Mouse (Mus musculus) C2C12 (cell line): ENCODE results near the gene Abcd3. TPM values are rescaled to one million over a fixed set of nuclear protein-coding genes. Genes with fewer than 3 reads are reported as not detected.

ENCODE experiments used
- H3K27me3 ChIP-seq: one replicate; pipeline ENCODE4 v1.6.1; 2011; ENCODE audit not compliant: control insufficient read depth, insufficient read depth, insufficient read length
- H3K36me3 ChIP-seq: one replicate; pipeline ENCODE4 v1.6.1; 2011; ENCODE audit not compliant: control insufficient read depth, insufficient read depth
- H3K4me3 ChIP-seq: one replicate; pipeline ENCODE4 v1.5.1; 2011; ENCODE audit warnings: mild to moderate bottlenecking, control low read depth; ENCODE audit not compliant: poor library complexity, insufficient read depth, severe bottlenecking
- H3K79me2 ChIP-seq: one replicate; pipeline ENCODE4 v1.6.1; 2011; ENCODE audit not compliant: control insufficient read depth, insufficient read depth
- H3K79me3 ChIP-seq: one replicate; pipeline ENCODE4 v1.6.1; 2011; ENCODE audit warnings: low read depth, control low read depth
- H3ac ChIP-seq: one replicate; pipeline ENCODE3; 2011; ENCODE audit warnings: low read depth; ENCODE audit not compliant: control insufficient read depth, insufficient read length
- CEBPB ChIP-seq: IDR thresholded peaks from one replicate; pipeline ENCODE4 v1.6.1; 2011; ENCODE audit warnings: low read depth, mild to moderate bottlenecking, control low read depth, moderate library complexity
- CTCF ChIP-seq: IDR thresholded peaks from one replicate; pipeline ENCODE4 v1.5.1; 2011; ENCODE audit not compliant: control insufficient read depth, insufficient read depth, insufficient read length
- FOSL1 ChIP-seq: IDR thresholded peaks from one replicate; pipeline ENCODE4 v1.8.0; 2011; ENCODE audit warnings: mild to moderate bottlenecking, low read length; ENCODE audit not compliant: poor library complexity, insufficient read depth, severe bottlenecking
- MAX ChIP-seq: IDR thresholded peaks from one replicate; pipeline ENCODE4 v1.6.1; 2011; ENCODE audit warnings: mild to moderate bottlenecking, control low read depth
- MYOD1 ChIP-seq: IDR thresholded peaks from one replicate; pipeline ENCODE4 v1.6.1; 2011; ENCODE audit warnings: low read depth; ENCODE audit not compliant: control insufficient read depth, insufficient read length
- MYOG ChIP-seq: IDR thresholded peaks from one replicate; pipeline ENCODE4 v1.6.1; 2011; ENCODE audit not compliant: control insufficient read depth, insufficient read length; ENCODE audit errors: extremely low read depth
- USF1 ChIP-seq: IDR thresholded peaks from one replicate; pipeline ENCODE4 v1.6.1; 2011; ENCODE audit warnings: low read depth, mild to moderate bottlenecking, control low read depth, moderate library complexity
- polyA plus RNA-seq: library from polyadenylated mRNA; unstranded; fragments of >200 nt; fragmentation: generic; extraction: Trizol; gene quantifications from one replicate; pipeline ENCODE4 v1.2.1, GENCODE M21; 2012; ENCODE audit warnings: missing spikeins

The Abcd3 gene
- polyA plus RNA-seq, 1 experiment = 12.1 TPM

DNA sequence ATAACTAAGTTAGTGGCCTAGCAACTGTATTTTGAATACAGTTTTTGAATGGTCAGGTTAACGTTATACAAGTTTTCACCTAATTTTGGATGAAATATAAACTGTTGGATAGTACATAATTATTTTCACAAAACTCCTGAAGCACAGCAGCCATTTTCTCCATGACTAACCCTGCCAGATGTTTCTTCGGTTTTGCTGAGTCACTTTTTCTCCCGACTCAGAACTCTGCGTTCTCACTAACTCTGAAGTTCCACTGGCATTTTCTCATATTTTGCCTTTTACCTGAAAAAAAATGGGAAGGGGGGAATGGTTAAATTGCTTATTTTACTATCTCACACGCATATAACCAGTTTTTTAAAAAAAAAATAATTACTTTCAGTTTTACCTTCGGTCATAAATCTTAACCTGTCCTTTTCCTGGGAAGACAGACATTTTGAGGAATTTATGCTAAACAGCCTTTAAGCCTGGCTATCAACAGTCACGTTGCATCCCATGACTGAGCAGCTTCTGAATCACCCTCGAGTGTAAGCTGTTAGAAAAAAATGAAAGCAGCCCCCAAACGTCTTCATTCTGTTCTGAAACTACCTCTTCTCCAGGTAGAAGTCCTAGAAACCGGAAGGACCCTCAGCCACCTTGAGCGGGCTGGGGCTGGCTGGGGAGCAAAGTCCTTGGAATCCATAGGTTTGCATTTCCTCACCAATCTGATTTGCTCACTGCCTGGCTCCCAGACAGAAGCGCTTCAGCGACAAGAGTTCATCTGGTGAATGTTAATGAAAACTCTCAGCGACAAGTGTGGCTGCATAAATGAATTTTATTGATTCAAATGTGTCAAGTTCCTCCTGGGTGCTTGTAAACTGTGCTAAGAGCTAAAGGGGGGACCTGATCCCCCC, 94.1 kb downstream of the Abcd3 start:
- H3ac ChIP-seq = peak overlapping the region; percentile 12
- no peak for TF ChIP-seq MAX
- TF ChIP-seq MYOD1 = peak; percentile 12
- H3K79me3 ChIP-seq = peaks cover 21% of the 10 kb centered on the region
- H3K36me3 ChIP-seq = peaks cover 18% of the 10 kb centered on the region
- no peaks in the 10 kb centered on the region for H3K27me3 ChIP-seq
- H3K79me2 ChIP-seq = peaks cover 38% of the 10 kb centered on the region
- no peak overlapping the region for H3K4me3 ChIP-seq

- Histone ChIP-seq H3K27me3 (no peaks in the 10 kb centered on the region), H3K79me3 (peaks cover 10% of the 10 kb centered on the region), H3K36me3 (peaks cover 4% of the 10 kb centered on the region), H3K79me2 (peaks cover 24% of the 10 kb centered on the region), H3ac (no peak overlapping the region), H3K4me3 (no peak overlapping the region)
- TF ChIP-seq MYOD1 (no peak), MYOG (no peak)
Measured at GRCm38 (mm10) chr3:121719701-121720100, 95.4 kb downstream of the Abcd3 start.

GRCm38 (mm10) chr3:121718679-121719078, 96.4 kb downstream of the Abcd3 start:
- Histone ChIP-seq H3K4me3 (no peak overlapping the region), H3K36me3 (no peaks in the 10 kb centered on the region), H3ac (no peak overlapping the region), H3K27me3 (no peaks in the 10 kb centered on the region), H3K79me2 (peaks cover 14% of the 10 kb centered on the region), H3K79me3 (no peaks in the 10 kb centered on the region)
- TF ChIP-seq CTCF = no peak
- no peak for TF ChIP-seq CEBPB
- TF ChIP-seq USF1 = no peak
- TF ChIP-seq FOSL1 = no peak
- TF ChIP-seq MAX = no peak
- TF ChIP-seq MYOG = no peak
- TF ChIP-seq MYOD1 = no peak

- Histone ChIP-seq H3ac (no peak overlapping the region), H3K36me3 (no peaks in the 10 kb centered on the region), H3K27me3 (no peaks in the 10 kb centered on the region), H3K4me3 (no peak overlapping the region), H3K79me2 (no peaks in the 10 kb centered on the region), H3K79me3 (no peaks in the 10 kb centered on the region)
- no peak for TF ChIP-seq FOSL1
- no peak for TF ChIP-seq MYOD1
- TF ChIP-seq USF1 = no peak
- no peak for TF ChIP-seq CEBPB
- no peak for TF ChIP-seq MYOG
- no peak for TF ChIP-seq CTCF
- TF ChIP-seq MAX = no peak
Measured at GRCm38 (mm10) chr3:121716480-121716879, 98.6 kb downstream of the Abcd3 start.

- no peak overlapping the region for H3K4me3 ChIP-seq
- no peak overlapping the region for H3ac ChIP-seq
- TF ChIP-seq MYOG (no peak), USF1 (no peak), CTCF (no peak), MAX (no peak), FOSL1 (no peak), CEBPB (no peak), MYOD1 (no peak)
Measured at GRCm38 (mm10) chr3:121715741-121716459, 99.2 kb downstream of the Abcd3 start.

DNA sequence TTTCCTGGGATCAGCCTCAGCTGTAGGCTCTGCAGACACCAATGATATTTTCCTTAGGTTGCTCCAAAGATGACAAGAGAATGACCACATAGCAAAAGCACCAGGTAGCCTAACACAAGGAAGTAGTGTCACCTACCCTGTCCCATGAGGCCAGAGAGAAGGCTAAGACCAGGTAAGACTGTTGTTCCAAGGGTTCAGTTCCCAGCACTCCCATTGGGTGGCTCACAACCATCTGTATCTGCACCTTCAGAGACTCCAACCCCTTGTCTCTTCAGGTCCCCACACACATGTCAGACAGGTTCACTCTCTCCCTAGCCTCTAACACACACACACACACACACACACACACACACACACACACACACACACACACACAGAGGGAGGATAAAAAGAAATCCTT, 99.8 kb downstream of the Abcd3 start:
- Histone ChIP-seq H3K36me3 (no peaks in the 10 kb centered on the region), H3ac (no peak overlapping the region), H3K79me2 (no peaks in the 10 kb centered on the region), H3K4me3 (no peak overlapping the region), H3K27me3 (no peaks in the 10 kb centered on the region), H3K79me3 (no peaks in the 10 kb centered on the region)
- TF ChIP-seq CTCF = no peak
- TF ChIP-seq MYOG = no peak
- no peak for TF ChIP-seq USF1
- no peak for TF ChIP-seq MAX
- TF ChIP-seq MYOD1 = no peak
- no peak for TF ChIP-seq FOSL1
- no peak for TF ChIP-seq CEBPB

More at GRCm38 (mm10) chr3:121715741-121716459, 99.2 kb downstream of the Abcd3 start:
- Histone ChIP-seq H3K79me3 (no peaks in the 10 kb centered on the region), H3K36me3 (no peaks in the 10 kb centered on the region), H3K79me2 (no peaks in the 10 kb centered on the region), H3K27me3 (no peaks in the 10 kb centered on the region)
